Mouse (Mus musculus) kidney, adult 2 months (tissue): ENCODE results near the gene Msmb. TPM values are rescaled to one million over a fixed set of nuclear protein-coding genes. Genes with fewer than 3 reads are reported as not detected.
"Not testable (repeated sequence)": the region's sequence is repeated elsewhere in the genome, so short reads cannot be mapped to it uniquely, and the experiment has no call there.

Experiments
- DNase-seq: peaks from one replicate; pipeline ENCODE4 v3.0.0; 2021
- H3K27ac ChIP-seq: fragments of 200-500 bp; 2 replicates; pipeline ENCODE4 v1.5.1; 2012; ENCODE audit warnings: low read depth, low read length, control low read depth, inconsistent platforms; ENCODE audit not compliant: insufficient read depth
- H3K27me3 ChIP-seq: fragments of 200-500 bp; replicated peaks from 2 replicates; pipeline ENCODE4 v1.6.1; 2012; ENCODE audit warnings: mild to moderate bottlenecking, moderate library complexity, low read length, inconsistent platforms; ENCODE audit not compliant: control insufficient read depth, insufficient read depth
- H3K36me3 ChIP-seq: fragments of 200-500 bp; 2 replicates; pipeline ENCODE4 v1.6.1; 2012; ENCODE audit warnings: mild to moderate bottlenecking, moderate library complexity, low read length, inconsistent platforms; ENCODE audit not compliant: control insufficient read depth, insufficient read depth
- H3K4me1 ChIP-seq: fragments of 200-500 bp; 2 replicates; pipeline ENCODE4 v1.6.1; 2011; ENCODE audit warnings: low read length; ENCODE audit not compliant: control insufficient read depth, insufficient read depth
- H3K4me3 ChIP-seq: fragments of 200-500 bp; 2 replicates; pipeline ENCODE4 v1.5.1; 2011; ENCODE audit warnings: mild to moderate bottlenecking, low read depth, low read length, control low read depth; ENCODE audit not compliant: insufficient read depth
- CTCF ChIP-seq: fragments of 200-500 bp; conservative IDR thresholded peaks from 2 replicates; pipeline ENCODE4 v1.5.1; 2011; ENCODE audit warnings: low read depth, mild to moderate bottlenecking, control low read depth, low read length, moderate library complexity, mixed read lengths; ENCODE audit not compliant: insufficient read depth, insufficient read length
- POLR2A ChIP-seq: fragments of 200-500 bp; IDR thresholded peaks from one replicate; pipeline ENCODE4 v1.6.1; 2011; ENCODE audit warnings: low read depth, low read length, control low read depth
- WGBS: fragments of 180-500 bp; shearing (Covaris S2); methylation state at CpG from one replicate; pipeline ENCODE4 v1.1.7; 2018; 5-methylcytosine and 5-hydroxymethylcytosine counted together
- polyA plus RNA-seq: library from polyadenylated mRNA; depleted of rRNA; stranded (reverse); fragments of >200 nt; gene quantifications from 2 replicates; pipeline ENCODE4 v1.2.3, GENCODE M21; 2012

Msmb gene
- polyA plus RNA-seq, 1 experiment, result not detected

DNA sequence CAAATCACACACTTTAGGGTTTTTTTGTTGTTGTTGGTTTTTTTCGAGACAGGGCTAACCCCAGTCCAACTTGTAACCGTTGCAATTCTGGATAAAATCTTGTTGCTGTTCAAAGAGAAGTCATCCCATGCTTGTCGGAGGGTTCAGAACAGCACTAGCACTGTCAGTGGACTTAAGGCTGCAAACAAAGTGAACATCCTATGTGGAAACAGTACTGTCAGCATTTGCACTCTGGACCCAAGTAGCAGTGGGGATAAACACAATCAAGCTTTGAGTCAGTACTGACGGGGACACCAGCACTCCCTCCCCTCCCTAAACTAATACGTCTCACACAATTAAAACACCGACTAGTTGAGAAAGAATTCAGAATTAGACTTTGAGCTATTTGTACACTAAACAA, 39.0 kb downstream of the Msmb start:
- Histone ChIP-seq H3K36me3 (peaks cover 7% of the 10 kb centered on the region; the same call in 1 of the 2 replicates), H3K4me1 (peaks cover 5% of the 10 kb centered on the region), H3K27ac (peak overlapping the region; percentile 73), H3K4me3 (no peak overlapping the region), H3K27me3 (no peaks in the 10 kb centered on the region)
- no peak for TF ChIP-seq CTCF
- TF ChIP-seq POLR2A, result no peak
- peak; percentile 54 for DNase-seq
- 62% methylated on average over 6 of the region's 6 CpGs for WGBS

DNA sequence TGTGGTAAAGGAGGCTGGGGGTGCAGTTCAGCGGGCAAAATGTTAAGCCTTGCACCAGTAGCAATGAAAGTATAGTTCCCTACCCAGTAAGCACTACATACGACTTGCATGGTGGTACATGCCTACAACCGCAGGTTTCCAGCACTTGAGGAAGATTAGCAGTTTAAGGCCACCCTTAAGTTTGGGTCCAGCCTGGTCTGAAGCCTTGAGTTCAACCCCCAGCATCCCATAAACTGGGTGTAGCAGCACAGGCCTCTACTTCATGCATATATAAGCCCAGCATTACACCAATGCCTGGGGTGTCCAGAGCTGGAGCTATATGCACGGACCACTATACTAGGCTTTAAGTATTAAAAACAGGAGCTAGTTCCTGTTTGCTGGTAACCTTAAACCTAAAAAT, 42.0 kb downstream of the Msmb start:
- Histone ChIP-seq H3K4me1 (peaks cover 5% of the 10 kb centered on the region), H3K27me3 (no peaks in the 10 kb centered on the region), H3K36me3 (peaks cover 13% of the 10 kb centered on the region), H3K27ac (no peak overlapping the region), H3K4me3 (no peak overlapping the region)
- 94% methylated on average over 4 of the region's 4 CpGs for WGBS
- no peak for DNase-seq
- no peak for TF ChIP-seq POLR2A
- TF ChIP-seq CTCF, result no peak

DNA sequence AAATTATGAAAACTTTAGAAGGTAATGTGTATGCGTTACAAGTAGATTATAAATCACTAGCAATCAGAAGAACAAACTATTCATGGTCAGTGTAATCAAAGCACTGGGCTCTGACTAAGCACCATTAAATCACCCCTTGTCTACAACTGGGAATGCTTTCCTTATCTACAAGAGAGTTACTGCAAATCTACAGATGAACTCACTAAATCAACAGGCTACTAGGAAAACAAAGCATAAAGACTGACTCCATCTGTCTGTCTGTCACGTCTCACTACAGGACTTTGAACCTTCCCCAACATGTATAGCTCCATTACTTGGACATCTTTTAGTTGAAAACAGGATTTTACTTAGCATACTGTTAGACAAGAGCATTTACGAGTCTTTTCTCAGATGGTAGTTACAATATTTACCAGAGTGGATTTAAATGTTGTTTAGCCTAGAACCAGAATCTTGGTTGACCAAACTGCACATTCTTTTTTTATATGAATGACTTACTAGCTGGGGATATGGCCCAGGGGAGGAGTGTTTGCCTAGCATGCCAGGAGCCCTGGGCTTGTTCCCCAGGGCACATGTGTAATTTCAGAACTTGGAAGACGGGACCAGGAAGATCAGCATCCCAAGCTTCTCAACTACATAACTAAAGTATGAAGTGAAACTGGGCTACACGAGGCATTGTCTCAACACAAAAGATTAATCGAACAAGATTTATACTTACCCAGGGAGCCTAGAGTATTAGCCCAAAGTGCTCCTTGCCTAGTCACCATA, 49.0 kb downstream of the Msmb start:
- WGBS, result 72% methylated on average over 6 of the region's 6 CpGs
- H3K4me3 ChIP-seq, result no peak overlapping the region
- no peak overlapping the region for H3K27ac ChIP-seq
- TF ChIP-seq POLR2A (no peak), CTCF (no peak)
- H3K27me3 ChIP-seq, result no peaks in the 10 kb centered on the region
- peaks cover 8% of the 10 kb centered on the region for H3K36me3 ChIP-seq
- no peak for DNase-seq
- no peaks in the 10 kb centered on the region for H3K4me1 ChIP-seq

DNA sequence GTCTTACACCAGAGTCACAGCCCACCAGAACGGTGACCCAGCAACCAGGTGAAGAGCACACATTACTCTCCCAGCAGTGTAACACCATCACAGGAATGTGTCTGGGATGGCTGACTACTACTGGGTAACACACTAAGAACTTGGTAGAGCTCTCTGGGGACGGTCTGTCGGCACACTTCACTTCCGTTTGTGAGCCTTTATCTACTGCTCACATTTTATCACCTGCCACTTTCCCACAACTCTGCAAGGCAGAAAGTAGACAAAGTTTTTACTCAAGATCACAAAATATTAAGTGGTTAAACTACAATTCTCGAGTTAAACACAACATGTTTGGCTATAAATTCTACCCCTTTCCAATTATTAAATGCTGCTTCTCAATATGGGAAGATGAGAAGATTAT, 50.1 kb downstream of the Msmb start:
- TF ChIP-seq CTCF, result no peak
- no peak for TF ChIP-seq POLR2A
- Histone ChIP-seq H3K4me1 (no peaks in the 10 kb centered on the region), H3K4me3 (no peak overlapping the region), H3K27ac (no peak overlapping the region), H3K27me3 (no peaks in the 10 kb centered on the region), H3K36me3 (peaks cover 8% of the 10 kb centered on the region)
- 91% methylated on average over 5 of the region's 5 CpGs for whole genome bisulfite sequencing
- DNase-seq, result no peak

DNA sequence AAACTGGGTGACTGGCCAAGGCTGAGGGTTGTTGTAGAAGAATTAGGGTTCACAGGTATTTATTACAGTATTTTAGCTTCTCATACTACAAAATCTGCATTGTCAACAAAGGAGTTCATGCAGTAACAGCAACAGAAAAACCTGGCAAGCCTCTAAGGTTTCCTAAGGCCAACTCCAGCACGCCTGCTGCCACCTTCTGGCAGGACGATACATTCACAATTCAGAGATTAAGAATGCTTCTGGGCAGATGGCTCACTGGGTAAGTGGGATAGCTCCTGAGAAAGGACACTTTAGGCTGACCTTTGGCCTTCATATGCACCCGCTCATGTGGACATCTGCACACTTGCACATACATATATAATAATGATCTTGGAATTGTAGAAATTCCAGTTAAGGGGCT, 50.6 kb downstream of the Msmb start:
- peak; percentile 71 for DNase-seq
- WGBS, result 23% methylated on average over 3 of the region's 3 CpGs
- no peaks in the 10 kb centered on the region for H3K4me1 ChIP-seq
- no peak for TF ChIP-seq POLR2A
- peak; percentile 87 for TF ChIP-seq CTCF
- H3K4me3 ChIP-seq, result no peak overlapping the region
- no peak overlapping the region for H3K27ac ChIP-seq
- no peaks in the 10 kb centered on the region for H3K27me3 ChIP-seq
- peaks cover 8% of the 10 kb centered on the region for H3K36me3 ChIP-seq

DNA sequence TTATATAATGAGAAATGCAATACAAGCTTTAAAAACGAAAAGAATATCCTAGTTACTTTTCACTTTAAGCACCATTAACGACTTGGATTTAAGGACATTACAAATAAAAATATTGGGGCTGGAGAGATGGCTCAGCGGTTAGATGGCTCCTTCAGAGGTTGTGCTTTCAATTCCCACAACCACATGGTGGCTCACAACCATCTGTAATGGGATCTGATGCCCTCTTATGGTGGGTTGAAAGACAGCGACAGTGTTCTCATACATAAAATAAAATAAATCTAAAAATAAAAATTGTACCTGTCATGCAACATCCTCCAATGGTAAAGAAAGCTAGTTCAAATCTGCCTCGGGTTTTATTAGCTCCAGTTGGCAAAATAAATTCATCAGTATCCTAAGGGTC, 51.7 kb downstream of the Msmb start:
- H3K27ac ChIP-seq, DNase-seq, H3K36me3 ChIP-seq, H3K27me3 ChIP-seq, H3K4me3 ChIP-seq, H3K4me1 ChIP-seq: not testable (repeated sequence)
- WGBS, result 71% methylated on average over 5 of the region's 5 CpGs

DNA sequence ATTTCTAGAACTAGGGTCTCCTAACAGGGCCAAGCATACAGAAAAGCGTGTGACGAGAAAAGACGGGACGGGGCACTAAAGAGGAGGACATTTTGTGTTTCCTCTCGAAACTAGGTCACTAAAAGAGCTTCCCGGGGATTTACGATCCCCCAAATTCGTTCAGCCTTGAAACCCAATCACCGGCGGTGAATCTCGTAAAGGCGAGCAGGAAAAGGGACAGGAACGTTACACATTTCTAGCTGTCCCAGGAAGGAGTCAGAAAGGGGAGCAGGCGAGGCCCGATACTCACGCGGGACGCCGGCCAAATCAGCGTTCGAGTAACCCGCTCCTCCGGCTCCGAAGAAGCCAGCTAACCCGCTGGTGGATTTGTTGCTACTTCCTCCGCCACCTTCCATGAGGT, 59.5 kb downstream of the Msmb start:
- H3K27ac ChIP-seq, result peak overlapping the region; percentile 79
- TF ChIP-seq POLR2A (no peak), CTCF (no peak)
- H3K4me1 ChIP-seq, result peaks cover 18% of the 10 kb centered on the region
- 0% methylated on average over 26 of the region's 26 CpGs for WGBS
- no peaks in the 10 kb centered on the region; the same call in none of the 2 replicates for H3K36me3 ChIP-seq
- peak overlapping the region; percentile 97 for H3K4me3 ChIP-seq
- H3K27me3 ChIP-seq, result no peaks in the 10 kb centered on the region
- DNase-seq, result no peak
